Mouse (Mus musculus) hindbrain, embryonic 10.5 days (tissue): ENCODE measurements around the gene Trim61. TPM values are rescaled to one million over a fixed set of nuclear protein-coding genes. Genes with fewer than 3 reads are reported as not detected.

Experiments used
- DNase-seq: peaks from one replicate; pipeline ENCODE4 v3.0.0-alpha.2; 2017; ENCODE audit warnings: low spot score
- H3K27ac ChIP-seq: fragments of 300-500 bp; sonication (generic); 2 replicates; pipeline ENCODE4 v1.5.1; 2016; ENCODE audit warnings: mild to moderate bottlenecking, moderate library complexity
- H3K27me3 ChIP-seq: fragments of 300-500 bp; sonication (generic); 2 replicates; pipeline ENCODE4 v1.6.1; 2016; ENCODE audit warnings: mild to moderate bottlenecking; ENCODE audit not compliant: poor library complexity, insufficient read depth, severe bottlenecking
- H3K36me3 ChIP-seq: fragments of 300-500 bp; sonication (generic); 2 replicates; pipeline ENCODE4 v1.6.1; 2016; ENCODE audit warnings: mild to moderate bottlenecking, moderate library complexity
- H3K4me1 ChIP-seq: fragments of 300-500 bp; sonication (generic); replicated peaks from 2 replicates; pipeline ENCODE4 v1.6.1; 2016; ENCODE audit warnings: mild to moderate bottlenecking
- H3K4me3 ChIP-seq: fragments of 300-500 bp; sonication (generic); 2 replicates; pipeline ENCODE4 v1.5.1; 2016; ENCODE audit warnings: mild to moderate bottlenecking, moderate library complexity
- H3K9me3 ChIP-seq: fragments of 300-500 bp; sonication (generic); 2 replicates; pipeline ENCODE4 v1.6.1; 2016; ENCODE audit warnings: mild to moderate bottlenecking, moderate library complexity
- WGBS: fragments of 180-500 bp; shearing (Covaris S2); methylation state at CpG from one replicate; pipeline ENCODE4 v1.1.7; 2016; 5-methylcytosine and 5-hydroxymethylcytosine counted together
- polyA plus RNA-seq: library from polyadenylated mRNA; unstranded; fragments of >200 nt; fragmentation: Nextera tagmentation; extraction: Ambion mirVana; gene quantifications from 2 replicates; pipeline ENCODE4 v1.2.1, GENCODE M21; 2016

The Trim61 gene
- not detected in 2 replicates for polyA plus RNA-seq

GRCm38 (mm10) chr8:65018423-65018822, at the start of gene Trim61, which contains the start of gene Trim60:
Gene Trim61 (minus strand): TSS chr8:65018523.
Gene Trim60 (minus strand): TSS chr8:65018584.
- no peaks in the 10 kb centered on the region for H3K36me3 ChIP-seq
- no peak within 1 kb of the TSS for H3K27ac ChIP-seq
- no peak for DNase-seq
- 91% methylated on average over 8 of the region's 8 CpGs for WGBS
- H3K9me3 ChIP-seq, result 0 out of 2 replicates have a peak, but pooled peaks cover 4% of the 10 kb centered on the region
- no peaks in the 10 kb centered on the region for H3K4me1 ChIP-seq
- H3K4me3 ChIP-seq, result no peak within 1 kb of the TSS
- H3K27me3 ChIP-seq, result no peaks in the 10 kb centered on the region

GRCm38 (mm10) chr8:65067694-65068472, 49.6 kb upstream of the Trim61 start:
- Histone ChIP-seq H3K4me3 (no peak overlapping the region), H3K27ac (no peak overlapping the region), H3K4me1 (no peaks in the 10 kb centered on the region), H3K36me3 (no peaks in the 10 kb centered on the region), H3K9me3 (no peaks in the 10 kb centered on the region), H3K27me3 (no peaks in the 10 kb centered on the region)
- DNase-seq, result no peak
- 46% methylated on average over 10 of the region's 10 CpGs for WGBS

- H3K27ac ChIP-seq, result no peak overlapping the region
- DNase-seq, result no peak
Measured at GRCm38 (mm10) chr8:65067031-65067430, 48.7 kb upstream of the Trim61 start.

GRCm38 (mm10) chr8:65065622-65066021, 47.3 kb upstream of the Trim61 start:
- 90% methylated on average over 3 of the region's 3 CpGs for WGBS
- Histone ChIP-seq H3K27ac (no peak overlapping the region), H3K9me3 (no peaks in the 10 kb centered on the region), H3K4me3 (no peak overlapping the region), H3K27me3 (no peaks in the 10 kb centered on the region), H3K4me1 (no peaks in the 10 kb centered on the region), H3K36me3 (no peaks in the 10 kb centered on the region)
- no peak for DNase-seq

More at GRCm38 (mm10) chr8:65067031-65067430, 48.7 kb upstream of the Trim61 start:
- WGBS, result 91% methylated on average over 4 of the region's 4 CpGs
- no peaks in the 10 kb centered on the region for H3K9me3 ChIP-seq
- H3K27me3 ChIP-seq, result no peaks in the 10 kb centered on the region
- no peaks in the 10 kb centered on the region for H3K36me3 ChIP-seq
- H3K4me3 ChIP-seq, result no peak overlapping the region
- no peaks in the 10 kb centered on the region for H3K4me1 ChIP-seq

- Histone ChIP-seq H3K27ac (no peak overlapping the region), H3K36me3 (no peaks in the 10 kb centered on the region), H3K4me3 (no peak overlapping the region), H3K9me3 (no peaks in the 10 kb centered on the region), H3K4me1 (no peaks in the 10 kb centered on the region), H3K27me3 (no peaks in the 10 kb centered on the region)
- no peak for DNase-seq
- 59% methylated on average over 2 of the region's 2 CpGs for WGBS
Measured at GRCm38 (mm10) chr8:65064071-65064470, 45.7 kb upstream of the Trim61 start.

GRCm38 (mm10) chr8:65062195-65062594, 43.9 kb upstream of the Trim61 start:
- DNase-seq, result no peak
- Histone ChIP-seq H3K4me1 (no peaks in the 10 kb centered on the region), H3K27me3 (no peaks in the 10 kb centered on the region), H3K27ac (no peak overlapping the region), H3K36me3 (no peaks in the 10 kb centered on the region), H3K4me3 (no peak overlapping the region), H3K9me3 (no peaks in the 10 kb centered on the region)
- 73% methylated on average over 4 of the region's 4 CpGs for WGBS

GRCm38 (mm10) chr8:65056722-65057121, 38.4 kb upstream of the Trim61 start:
- H3K36me3 ChIP-seq, result no peaks in the 10 kb centered on the region
- no peaks in the 10 kb centered on the region for H3K27me3 ChIP-seq
- no peak for DNase-seq
- no peaks in the 10 kb centered on the region for H3K9me3 ChIP-seq
- H3K4me1 ChIP-seq, result no peaks in the 10 kb centered on the region
- WGBS, result 93% methylated on average over 4 of the region's 4 CpGs
- H3K27ac ChIP-seq, result no peak overlapping the region
- no peak overlapping the region for H3K4me3 ChIP-seq

GRCm38 (mm10) chr8:65053968-65054367, 35.6 kb upstream of the Trim61 start:
- no peaks in the 10 kb centered on the region for H3K4me1 ChIP-seq
- no peaks in the 10 kb centered on the region for H3K36me3 ChIP-seq
- 74% methylated on average over 5 of the region's 5 CpGs for WGBS

GRCm38 (mm10) chr8:65053554-65053953, 35.2 kb upstream of the Trim61 start:
- H3K4me1 ChIP-seq, result no peaks in the 10 kb centered on the region
- H3K4me3 ChIP-seq, result no peak overlapping the region
- 94% methylated on average over 3 of the region's 3 CpGs for WGBS
- no peaks in the 10 kb centered on the region for H3K9me3 ChIP-seq
- H3K27me3 ChIP-seq, result no peaks in the 10 kb centered on the region
- no peaks in the 10 kb centered on the region for H3K36me3 ChIP-seq
- H3K27ac ChIP-seq, result no peak overlapping the region
- no peak for DNase-seq

More at GRCm38 (mm10) chr8:65053968-65054367, 35.6 kb upstream of the Trim61 start:
- Histone ChIP-seq H3K27ac (no peak overlapping the region), H3K4me3 (no peak overlapping the region), H3K9me3 (no peaks in the 10 kb centered on the region), H3K27me3 (no peaks in the 10 kb centered on the region)
- DNase-seq, result no peak

GRCm38 (mm10) chr8:65047801-65048200, 29.5 kb upstream of the Trim61 start:
- no peaks in the 10 kb centered on the region for H3K36me3 ChIP-seq
- no peaks in the 10 kb centered on the region for H3K9me3 ChIP-seq
- no peaks in the 10 kb centered on the region for H3K27me3 ChIP-seq
- 87% methylated on average over 4 of the region's 4 CpGs for WGBS
- H3K4me1 ChIP-seq, result peaks cover 9% of the 10 kb centered on the region
- no peak overlapping the region for H3K4me3 ChIP-seq
- H3K27ac ChIP-seq, result no peak overlapping the region
- no peak for DNase-seq

- 95% methylated on average over 4 of the region's 4 CpGs for WGBS
- no peak for DNase-seq
- H3K27me3 ChIP-seq, result no peaks in the 10 kb centered on the region
Measured at GRCm38 (mm10) chr8:65047193-65047592, 28.9 kb upstream of the Trim61 start.

GRCm38 (mm10) chr8:65046565-65046964, 28.2 kb upstream of the Trim61 start:
- no peaks in the 10 kb centered on the region for H3K9me3 ChIP-seq
- H3K27ac ChIP-seq, result peak overlapping the region; percentile 53
- peak overlapping the region; percentile 9; the same call in 1 of the 2 replicates for H3K4me3 ChIP-seq
- H3K27me3 ChIP-seq, result no peaks in the 10 kb centered on the region
- H3K36me3 ChIP-seq, result no peaks in the 10 kb centered on the region
- H3K4me1 ChIP-seq, result peaks cover 9% of the 10 kb centered on the region
- peak; percentile 19 for DNase-seq
- WGBS, result 21% methylated on average over 5 of the region's 5 CpGs

More at GRCm38 (mm10) chr8:65047193-65047592, 28.9 kb upstream of the Trim61 start:
- no peaks in the 10 kb centered on the region for H3K36me3 ChIP-seq
- no peak overlapping the region for H3K4me3 ChIP-seq
- no peak overlapping the region for H3K27ac ChIP-seq
- no peaks in the 10 kb centered on the region for H3K9me3 ChIP-seq
- H3K4me1 ChIP-seq, result peaks cover 9% of the 10 kb centered on the region

GRCm38 (mm10) chr8:65037117-65037533, 18.8 kb upstream of the Trim61 start, which contains the start of gene Apela:
Gene Apela (minus strand): TSS chr8:65037336.
- WGBS, result under 1% methylated on average over 8 of the region's 8 CpGs
- Histone ChIP-seq H3K9me3 (0 out of 2 replicates have a peak, but pooled peaks cover 2% of the 10 kb centered on the region), H3K27ac (no peak within 1 kb of the TSS), H3K27me3 (no peaks in the 10 kb centered on the region), H3K36me3 (no peaks in the 10 kb centered on the region), H3K4me3 (peak within 1 kb of the TSS; percentile 46), H3K4me1 (peaks cover 39% of the 10 kb centered on the region)
- peak; percentile 71 for DNase-seq
